Mouse (Mus musculus): ENCODE results near the gene Col6a4. TPM values are rescaled to one million over a fixed set of nuclear protein-coding genes. Genes with fewer than 3 reads are reported as not detected.

Col6a4 gene
- polyA plus RNA-seq, 1 experiment from 2014 or later: 0.81 TPM

GRCm38 (mm10) chr9:106043921-106044503 lies 52.6 kb downstream of the Col6a4 start:
- WGBS: 51% methylated on average over 9 of the region's 9 CpGs
- Histone ChIP-seq H3K27ac (ENCODE audit: low read length) (no peak overlapping the region), H3K27me3 (replicated peaks; ENCODE audit: insufficient read depth, low read length) (no peaks in the 10 kb centered on the region), H3K4me3 (ENCODE audit: low read depth, low read length) (no peak overlapping the region), H3K36me3 (ENCODE audit: insufficient read depth, low read length) (no peaks in the 10 kb centered on the region), H3K4me1 (ENCODE audit: insufficient read depth, low read depth, low read length) (no peaks in the 10 kb centered on the region), H3K9me3 (ENCODE audit: low read length) (no peaks in the 10 kb centered on the region), H3K9ac (replicated peaks; ENCODE audit: low read depth) (no peak overlapping the region), H3K4me2 (replicated peaks; ENCODE audit: low read depth, low read length) (no peak overlapping the region)
- TF ChIP-seq CTCF (IDR thresholded peaks at IDR 0.05): no peak
- TF ChIP-seq EP300 (IDR thresholded peaks at IDR 0.05): no peak
- no peak for DNase-seq (ENCODE audit: low spot score)
- ATAC-seq: no peak

GRCm38 (mm10) chr9:106039915-106040659 lies 56.5 kb downstream of the Col6a4 start:
- Histone ChIP-seq H3K9me3 (ENCODE audit: low read length) (no peaks in the 10 kb centered on the region), H3K4me2 (replicated peaks; ENCODE audit: low read depth, low read length) (no peak overlapping the region), H3K4me1 (ENCODE audit: insufficient read depth, low read depth, low read length) (no peaks in the 10 kb centered on the region), H3K27ac (ENCODE audit: low read length) (no peak overlapping the region), H3K4me3 (ENCODE audit: low read depth, low read length) (no peak overlapping the region), H3K9ac (replicated peaks; ENCODE audit: low read depth) (no peak overlapping the region), H3K36me3 (ENCODE audit: insufficient read depth, low read length) (no peaks in the 10 kb centered on the region), H3K27me3 (replicated peaks; ENCODE audit: insufficient read depth, low read length) (no peaks in the 10 kb centered on the region)
- no peak for TF ChIP-seq EP300 (IDR thresholded peaks at IDR 0.05)
- no peak for TF ChIP-seq CTCF (IDR thresholded peaks at IDR 0.05)
- DNase-seq (ENCODE audit: low spot score): no peak
- WGBS: 59% methylated on average over 8 of the region's 8 CpGs
- no peak for ATAC-seq

- ATAC-seq (no peak), DNase-seq (ENCODE audit: low spot score) (no peak)
- Histone ChIP-seq H3K27me3 (replicated peaks; ENCODE audit: insufficient read depth, low read length) (no peaks in the 10 kb centered on the region), H3K9me3 (ENCODE audit: low read length) (no peaks in the 10 kb centered on the region), H3K36me3 (ENCODE audit: insufficient read depth, low read length) (no peaks in the 10 kb centered on the region), H3K4me1 (ENCODE audit: insufficient read depth, low read depth, low read length) (no peaks in the 10 kb centered on the region), H3K4me3 (ENCODE audit: low read depth, low read length) (no peak overlapping the region), H3K4me2 (replicated peaks; ENCODE audit: low read depth, low read length) (no peak overlapping the region), H3K9ac (replicated peaks; ENCODE audit: low read depth) (no peak overlapping the region), H3K27ac (ENCODE audit: low read length) (no peak overlapping the region)
- TF ChIP-seq EP300 (IDR thresholded peaks at IDR 0.05) (no peak), CTCF (IDR thresholded peaks at IDR 0.05) (no peak)
- 56% methylated on average over 1 of the region's 1 CpGs for WGBS
Observed at GRCm38 (mm10) chr9:106039276-106039675, 57.3 kb downstream of the Col6a4 start.

- DNase-seq (ENCODE audit: low spot score) (peak; percentile 62), ATAC-seq (no peak)
- Histone ChIP-seq H3K36me3 (ENCODE audit: insufficient read depth, low read length) (no peaks in the 10 kb centered on the region), H3K4me3 (ENCODE audit: low read depth, low read length) (no peak overlapping the region), H3K4me2 (replicated peaks; ENCODE audit: low read depth, low read length) (no peak overlapping the region), H3K4me1 (ENCODE audit: insufficient read depth, low read depth, low read length) (no peaks in the 10 kb centered on the region), H3K27ac (ENCODE audit: low read length) (no peak overlapping the region), H3K9me3 (ENCODE audit: low read length) (no peaks in the 10 kb centered on the region), H3K9ac (replicated peaks; ENCODE audit: low read depth) (no peak overlapping the region), H3K27me3 (replicated peaks; ENCODE audit: insufficient read depth, low read length) (no peaks in the 10 kb centered on the region)
- TF ChIP-seq EP300 (IDR thresholded peaks at IDR 0.05) (no peak), CTCF (IDR thresholded peaks at IDR 0.05) (peak; percentile 67)
- WGBS: 5% methylated on average over 4 of the region's 4 CpGs
Observed at GRCm38 (mm10) chr9:106038865-106039264, 57.7 kb downstream of the Col6a4 start.

GRCm38 (mm10) chr9:106015666-106016065 lies 80.9 kb downstream of the Col6a4 start:
- no peak overlapping the region for H3K4me2 ChIP-seq (replicated peaks; ENCODE audit: low read depth, low read length)
- TF ChIP-seq CTCF (IDR thresholded peaks at IDR 0.05) (no peak), EP300 (IDR thresholded peaks at IDR 0.05) (no peak)
- H3K27me3 ChIP-seq (replicated peaks; ENCODE audit: insufficient read depth, low read length): no peaks in the 10 kb centered on the region
- H3K36me3 ChIP-seq (ENCODE audit: insufficient read depth, low read length): no peaks in the 10 kb centered on the region
- H3K4me1 ChIP-seq (ENCODE audit: insufficient read depth, low read depth, low read length): no peaks in the 10 kb centered on the region
- H3K9me3 ChIP-seq (ENCODE audit: low read length): no peaks in the 10 kb centered on the region
- no peak overlapping the region for H3K4me3 ChIP-seq (ENCODE audit: low read depth, low read length)
- 83% methylated on average over 3 of the region's 3 CpGs for WGBS
- DNase-seq (ENCODE audit: low spot score) (no peak), ATAC-seq (no peak)
- H3K27ac ChIP-seq (ENCODE audit: low read length): no peak overlapping the region
- no peak overlapping the region for H3K9ac ChIP-seq (replicated peaks; ENCODE audit: low read depth)

- ATAC-seq: no peak
- Histone ChIP-seq H3K27me3 (replicated peaks; ENCODE audit: insufficient read depth, low read length) (no peaks in the 10 kb centered on the region), H3K4me1 (ENCODE audit: insufficient read depth, low read depth, low read length) (no peaks in the 10 kb centered on the region), H3K36me3 (ENCODE audit: insufficient read depth, low read length) (no peaks in the 10 kb centered on the region), H3K4me2 (replicated peaks; ENCODE audit: low read depth, low read length) (no peak overlapping the region), H3K4me3 (ENCODE audit: low read depth, low read length) (no peak overlapping the region), H3K27ac (ENCODE audit: low read length) (no peak overlapping the region), H3K9ac (replicated peaks; ENCODE audit: low read depth) (no peak overlapping the region), H3K9me3 (ENCODE audit: low read length) (no peaks in the 10 kb centered on the region)
- no peak for TF ChIP-seq CTCF (IDR thresholded peaks at IDR 0.05)
- TF ChIP-seq EP300 (IDR thresholded peaks at IDR 0.05): no peak
- 86% methylated on average over 11 of the region's 11 CpGs for WGBS
- DNase-seq (ENCODE audit: low spot score): no peak
Observed at GRCm38 (mm10) chr9:106013139-106013538, 83.4 kb downstream of the Col6a4 start.

Measured in lung, postnatal 0 days (tissue).